Mouse (Mus musculus) macrophage (primary cell): ENCODE results near the gene Hdac1. TPM values are rescaled to one million over a fixed set of nuclear protein-coding genes. Genes with fewer than 3 reads are reported as not detected.

ENCODE experiments used
- H3K27ac ChIP-seq: fragments of 350-480 bp; formaldehyde crosslinking; 2 replicates; pipeline ENCODE4 v1.9.0; 2021
- H3K36me3 ChIP-seq: fragments of 350-480 bp; formaldehyde crosslinking; 2 replicates; pipeline ENCODE4 v1.9.0; 2021; ENCODE audit errors: inconsistent target
- H3K4me3 ChIP-seq: fragments of 350-480 bp; formaldehyde crosslinking; 2 replicates; pipeline ENCODE4 v1.9.0; 2021; ENCODE audit errors: inconsistent target
- H3K79me2 ChIP-seq: fragments of 350-480 bp; formaldehyde crosslinking; 2 replicates; pipeline ENCODE4 v1.9.0; 2021; ENCODE audit errors: inconsistent target
- WGBS: methylation state at CpG from one replicate; pipeline ENCODE4 v1.1.7; 2026; ENCODE audit warnings: inconsistent platforms; ENCODE audit not compliant: missing documents; 5-methylcytosine and 5-hydroxymethylcytosine counted together
- polyA plus RNA-seq: library from polyadenylated mRNA; stranded (reverse); fragments of 250-400 nt; gene quantifications from 3 replicates; pipeline ENCODE4 v1.2.4, GENCODE M21; 2018; ENCODE audit warnings: inconsistent platforms

The Hdac1 gene
- polyA plus RNA-seq, 1 experiment from 2014 or later = 51.4 TPM

- peaks cover 6% of the 10 kb centered on the region; the same call in 1 of the 2 replicates for H3K79me2 ChIP-seq
These were observed 31.6 kb downstream of the Hdac1 start for GRCm38 (mm10) chr4:129510723-129511412.

GRCm38 (mm10) chr4:129509650-129510049 lies 32.9 kb downstream of the Hdac1 start:
- Histone ChIP-seq H3K36me3 (no peaks in the 10 kb centered on the region), H3K4me3 (no peak overlapping the region), H3K79me2 (peaks cover 1% of the 10 kb centered on the region; the same call in 1 of the 2 replicates), H3K27ac (no peak overlapping the region)
- WGBS = 93% methylated on average over 3 of the region's 3 CpGs

More at GRCm38 (mm10) chr4:129510723-129511412, 31.6 kb downstream of the Hdac1 start:
- Histone ChIP-seq H3K36me3 (no peaks in the 10 kb centered on the region), H3K4me3 (no peak overlapping the region), H3K27ac (no peak overlapping the region)
- WGBS = 89% methylated on average over 6 of the region's 6 CpGs

DNA sequence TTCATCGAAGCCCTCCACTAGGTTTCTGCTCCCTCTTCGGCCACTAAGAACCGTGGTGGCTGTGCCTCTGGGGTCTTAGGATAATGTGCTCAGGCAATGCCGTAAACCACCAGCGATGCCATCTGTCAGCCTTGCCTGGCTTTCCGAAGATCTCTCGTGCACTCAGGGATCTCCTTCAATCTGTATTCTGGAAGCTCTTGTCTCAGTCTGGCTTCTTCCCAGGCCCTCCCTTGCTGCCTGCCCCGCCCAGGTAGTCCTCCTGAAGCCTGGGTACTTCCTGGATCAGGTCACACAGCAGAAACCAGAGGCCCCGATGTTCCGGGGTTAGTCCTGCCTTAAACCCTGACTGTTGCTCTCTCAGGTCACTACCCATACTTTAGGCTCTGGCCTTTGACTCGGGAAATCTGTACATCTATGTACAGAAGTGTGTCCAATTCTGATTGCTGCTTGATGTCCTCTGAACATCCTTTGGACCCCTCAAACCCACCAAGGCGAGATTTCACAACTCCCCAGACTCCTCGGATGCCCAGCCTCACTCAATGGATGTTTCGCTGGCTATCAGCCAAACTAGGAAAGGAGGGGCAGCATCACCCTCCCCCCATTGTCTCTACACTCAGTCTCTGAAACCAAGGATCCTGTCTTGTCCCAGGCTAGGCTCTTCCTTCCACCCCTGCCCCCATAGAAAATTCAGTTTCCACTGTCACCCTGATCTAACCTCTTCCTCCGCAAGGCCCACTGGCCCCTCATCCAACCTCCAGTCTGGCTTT lies 33.5 kb downstream of the Hdac1 start:
- Histone ChIP-seq H3K4me3 (no peak overlapping the region), H3K27ac (no peak overlapping the region), H3K36me3 (no peaks in the 10 kb centered on the region), H3K79me2 (no peaks in the 10 kb centered on the region)
- 87% methylated on average over 15 of the region's 15 CpGs for WGBS

DNA sequence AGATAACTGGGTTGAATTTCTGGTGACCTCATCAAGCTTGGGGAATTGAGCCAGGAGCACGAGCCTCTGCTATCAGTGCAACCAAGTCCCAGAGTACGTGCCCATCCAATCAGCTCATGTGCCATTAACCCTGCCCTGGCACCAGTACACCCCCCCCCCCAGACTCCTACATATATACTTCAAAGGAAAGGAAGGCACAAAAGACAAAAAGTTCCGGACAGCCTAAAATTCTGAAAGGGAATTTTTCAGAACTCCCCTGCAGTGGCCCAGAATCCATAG lies 34.3 kb downstream of the Hdac1 start:
- H3K27ac ChIP-seq = no peak overlapping the region
- no peaks in the 10 kb centered on the region for H3K36me3 ChIP-seq
- H3K4me3 ChIP-seq = no peak overlapping the region
- WGBS = 72% methylated on average over 3 of the region's 3 CpGs
- no peaks in the 10 kb centered on the region for H3K79me2 ChIP-seq

DNA sequence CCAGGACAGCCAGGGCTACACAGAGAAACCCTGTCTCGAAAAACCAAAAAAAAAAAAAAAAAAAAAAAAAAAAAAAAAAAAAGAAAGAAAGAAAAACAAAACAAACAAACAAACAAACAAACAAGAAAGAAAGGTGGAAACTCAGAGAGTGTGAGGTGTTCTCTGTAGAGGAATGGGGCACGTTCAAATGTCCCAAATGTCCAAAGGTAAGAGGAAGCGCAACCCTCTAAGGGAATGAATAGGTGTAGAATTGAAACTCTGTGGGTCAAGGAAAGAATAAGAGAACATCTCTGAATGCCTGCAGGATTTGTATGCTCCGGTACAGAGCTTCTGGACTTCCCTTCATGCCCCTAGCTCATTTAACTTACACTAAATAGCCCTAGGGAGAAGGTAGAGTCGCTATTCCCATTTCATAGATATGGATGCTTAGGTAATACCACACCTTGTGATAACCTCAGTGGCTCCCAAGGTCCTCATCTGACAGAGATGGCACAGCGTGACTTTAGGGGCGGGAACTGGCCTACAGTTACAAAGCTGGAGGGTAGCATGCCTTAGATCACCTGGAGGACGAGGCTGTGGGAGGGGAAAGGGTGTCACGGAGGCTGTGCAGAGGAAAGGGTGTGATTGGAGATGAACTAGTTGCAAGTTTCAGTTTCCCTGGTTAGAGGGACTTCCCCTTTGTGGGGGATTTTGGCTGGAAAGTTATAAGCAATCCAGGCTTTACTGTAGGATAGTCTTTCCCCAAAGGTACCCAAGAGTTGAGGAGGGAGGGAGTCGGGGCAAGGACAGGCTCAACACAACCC lies 34.9 kb downstream of the Hdac1 start:
- Histone ChIP-seq H3K36me3 (no peaks in the 10 kb centered on the region), H3K4me3 (no peak overlapping the region), H3K79me2 (no peaks in the 10 kb centered on the region), H3K27ac (no peak overlapping the region)
- 52% methylated on average over 9 of the region's 10 CpGs for WGBS

DNA sequence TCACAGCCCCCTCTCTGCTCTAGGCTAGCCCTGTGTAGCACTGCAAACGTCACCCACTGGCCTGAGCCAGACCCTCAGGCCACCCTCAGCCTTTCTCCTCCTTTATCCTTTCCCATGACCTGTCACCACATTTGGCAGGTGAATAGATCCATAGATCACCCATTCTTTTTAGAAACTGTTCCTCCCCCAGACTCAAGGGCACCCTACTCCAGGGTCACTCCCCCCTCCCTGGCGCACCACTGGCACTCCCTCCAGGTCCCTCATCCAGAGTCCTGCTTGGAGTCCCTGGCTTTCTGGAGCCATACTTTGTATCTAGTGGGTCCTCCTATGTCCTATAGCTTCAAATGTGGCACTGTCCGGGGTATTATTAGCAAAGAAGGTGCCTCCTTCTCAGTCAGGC lies 37.0 kb downstream of the Hdac1 start:
- Histone ChIP-seq H3K36me3 (no peaks in the 10 kb centered on the region), H3K27ac (no peak overlapping the region), H3K79me2 (no peaks in the 10 kb centered on the region), H3K4me3 (no peak overlapping the region)
- WGBS = 100% methylated on average over 3 of the region's 3 CpGs

DNA sequence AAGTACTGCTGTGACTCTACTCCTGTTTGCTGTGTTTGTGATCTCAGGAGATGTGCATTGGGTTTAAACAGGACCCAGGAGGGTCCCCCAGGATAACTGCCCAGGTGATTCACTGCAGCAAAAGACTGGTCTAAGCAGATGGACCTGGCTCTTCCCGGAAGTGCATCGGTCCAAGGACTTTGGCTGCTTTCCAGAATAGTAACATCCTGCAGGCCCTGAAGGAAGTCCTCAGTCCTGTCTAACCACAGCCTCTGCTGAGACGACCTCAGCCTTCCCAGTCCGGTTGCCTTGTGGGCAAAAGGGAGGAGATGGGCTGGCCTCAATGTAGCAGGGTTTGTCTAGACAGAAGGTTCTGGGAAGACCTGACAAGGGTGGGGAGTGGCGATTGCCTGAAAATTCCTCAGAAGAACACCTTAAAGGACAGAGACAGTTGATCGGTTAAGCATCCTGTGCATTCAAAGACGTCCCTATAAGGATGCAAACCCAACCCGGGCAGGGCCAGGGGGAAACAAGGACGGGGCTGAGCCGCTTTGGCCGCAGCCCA lies 39.5 kb downstream of the Hdac1 start:
- H3K27ac ChIP-seq = no peak overlapping the region
- 59% methylated on average over 11 of the region's 11 CpGs for WGBS
- H3K36me3 ChIP-seq = no peaks in the 10 kb centered on the region
- H3K79me2 ChIP-seq = no peaks in the 10 kb centered on the region
- no peak overlapping the region for H3K4me3 ChIP-seq

DNA sequence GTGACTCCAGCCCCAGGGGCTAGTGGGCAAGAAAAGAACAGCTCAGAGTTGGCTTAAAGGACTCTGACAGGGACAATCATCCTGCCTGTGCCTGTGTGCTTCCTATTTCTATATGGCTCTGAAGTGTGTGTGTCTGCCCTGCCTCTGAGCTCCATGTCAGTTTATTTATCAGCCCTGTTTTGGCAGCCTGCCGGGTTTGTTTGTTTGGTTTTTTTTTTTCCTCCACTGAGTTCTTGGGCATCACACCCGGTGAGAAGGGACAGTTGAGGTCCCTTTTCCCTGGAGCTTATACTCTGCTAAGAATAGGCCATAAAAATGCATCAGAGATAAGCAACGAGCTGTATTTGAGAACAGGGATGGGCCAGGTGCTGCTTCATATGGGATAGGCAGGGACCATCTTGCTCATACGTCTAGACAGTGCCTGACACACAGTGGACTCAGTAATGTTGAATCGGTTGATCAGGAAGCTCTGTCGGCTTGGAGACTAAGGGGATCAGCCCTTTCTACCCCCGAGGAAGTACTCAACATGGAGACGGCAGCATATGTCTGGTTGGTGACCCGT lies 40.1 kb downstream of the Hdac1 start:
- Histone ChIP-seq H3K79me2 (no peaks in the 10 kb centered on the region), H3K4me3 (no peak overlapping the region), H3K36me3 (no peaks in the 10 kb centered on the region), H3K27ac (no peak overlapping the region)
- WGBS = 66% methylated on average over 9 of the region's 9 CpGs

DNA sequence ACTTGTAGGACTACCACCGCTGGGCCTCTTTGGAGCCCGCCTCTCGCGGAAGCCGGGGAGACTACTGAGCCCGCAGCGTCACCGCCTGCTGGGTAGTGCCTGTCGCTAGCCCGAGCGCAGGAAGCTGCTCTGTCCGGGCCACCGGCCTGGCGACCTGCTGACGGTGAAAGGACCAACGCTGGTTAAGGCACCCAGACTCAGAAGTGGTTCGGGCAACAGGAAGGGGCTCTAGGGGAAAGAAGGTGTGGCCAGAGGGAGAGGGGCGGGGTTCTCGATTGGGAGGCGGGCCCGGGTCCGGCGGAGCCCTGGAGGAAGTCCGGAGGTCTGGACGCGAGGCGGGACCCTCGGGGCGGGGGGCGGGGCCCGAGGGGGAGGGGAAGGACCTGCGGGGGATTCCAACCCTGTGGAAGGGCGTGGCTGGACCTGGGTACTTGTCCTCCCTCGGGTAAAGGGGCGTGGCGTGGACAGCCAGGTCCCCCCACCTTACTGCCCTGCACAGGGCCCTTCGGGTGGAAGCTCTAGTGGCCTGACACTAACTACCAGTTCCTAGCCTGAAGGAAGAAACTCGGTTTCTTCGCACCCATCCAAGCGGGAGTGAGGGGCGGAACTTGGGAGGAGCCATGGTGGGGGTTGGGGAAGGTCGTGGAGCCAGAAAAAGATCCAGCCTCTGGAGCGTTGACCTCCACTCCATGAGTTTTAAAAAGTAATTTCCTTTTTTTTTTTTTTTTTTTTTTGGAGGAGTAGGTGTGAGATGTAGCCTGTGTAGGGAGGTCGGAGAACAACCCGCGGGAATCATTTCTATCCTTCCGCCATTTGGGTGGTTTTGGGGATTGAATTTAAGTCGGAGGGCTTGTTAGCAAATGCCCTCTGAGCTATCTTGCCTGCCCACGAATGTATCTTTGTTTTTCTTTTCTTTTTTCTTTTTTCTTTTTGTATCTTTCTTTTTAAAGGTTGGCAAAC lies 41.6 kb downstream of the Hdac1 start:
- no peaks in the 10 kb centered on the region for H3K79me2 ChIP-seq
- 5% methylated on average over 47 of the region's 49 CpGs for WGBS
- peak overlapping the region; percentile 62 for H3K27ac ChIP-seq
- H3K36me3 ChIP-seq = no peaks in the 10 kb centered on the region
- H3K4me3 ChIP-seq = peak overlapping the region; percentile 31

GRCm38 (mm10) chr4:129500017-129500416 lies 42.5 kb downstream of the Hdac1 start:
- H3K79me2 ChIP-seq = no peaks in the 10 kb centered on the region
- peak overlapping the region; percentile 31; the same call in 1 of the 2 replicates for H3K4me3 ChIP-seq
- peak overlapping the region; percentile 62 for H3K27ac ChIP-seq
- WGBS = 83% methylated on average over 8 of the region's 8 CpGs
- no peaks in the 10 kb centered on the region for H3K36me3 ChIP-seq

DNA sequence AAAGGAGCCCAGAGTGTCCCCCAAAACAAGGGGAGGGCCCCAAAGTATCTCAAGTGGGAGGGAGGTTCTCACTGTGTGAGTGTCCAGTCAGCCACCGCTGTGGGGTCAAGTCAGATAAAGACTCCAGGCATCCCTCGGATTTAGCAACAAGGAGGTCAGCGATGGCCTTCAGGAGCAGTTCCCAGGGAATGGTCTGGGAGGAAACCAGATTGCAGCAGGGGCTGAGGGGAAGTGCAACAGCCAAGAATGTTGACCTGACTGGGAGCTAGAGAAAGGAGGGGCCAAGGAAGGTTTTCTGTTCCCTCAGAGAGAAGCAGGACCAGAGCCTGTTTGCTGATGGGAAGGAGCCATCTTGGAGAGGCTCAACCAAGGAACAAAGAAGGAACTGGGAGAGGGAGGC lies 43.6 kb downstream of the Hdac1 start:
- no peak overlapping the region for H3K27ac ChIP-seq
- no peak overlapping the region for H3K4me3 ChIP-seq
- no peaks in the 10 kb centered on the region for H3K79me2 ChIP-seq
- 89% methylated on average over 3 of the region's 3 CpGs for WGBS
- no peaks in the 10 kb centered on the region for H3K36me3 ChIP-seq

GRCm38 (mm10) chr4:129496631-129497030 lies 45.9 kb downstream of the Hdac1 start:
- WGBS = 0% methylated on average over 6 of the region's 6 CpGs
- Histone ChIP-seq H3K27ac (peak overlapping the region; percentile 94), H3K79me2 (no peaks in the 10 kb centered on the region), H3K4me3 (no peak overlapping the region), H3K36me3 (no peaks in the 10 kb centered on the region)

GRCm38 (mm10) chr4:129495672-129496562 lies 46.6 kb downstream of the Hdac1 start:
- no peaks in the 10 kb centered on the region for H3K36me3 ChIP-seq
- H3K4me3 ChIP-seq = no peak overlapping the region
- H3K27ac ChIP-seq = peak overlapping the region; percentile 94
- H3K79me2 ChIP-seq = no peaks in the 10 kb centered on the region
- 17% methylated on average over 16 of the region's 16 CpGs for WGBS
